In the genomic region with DNA sequence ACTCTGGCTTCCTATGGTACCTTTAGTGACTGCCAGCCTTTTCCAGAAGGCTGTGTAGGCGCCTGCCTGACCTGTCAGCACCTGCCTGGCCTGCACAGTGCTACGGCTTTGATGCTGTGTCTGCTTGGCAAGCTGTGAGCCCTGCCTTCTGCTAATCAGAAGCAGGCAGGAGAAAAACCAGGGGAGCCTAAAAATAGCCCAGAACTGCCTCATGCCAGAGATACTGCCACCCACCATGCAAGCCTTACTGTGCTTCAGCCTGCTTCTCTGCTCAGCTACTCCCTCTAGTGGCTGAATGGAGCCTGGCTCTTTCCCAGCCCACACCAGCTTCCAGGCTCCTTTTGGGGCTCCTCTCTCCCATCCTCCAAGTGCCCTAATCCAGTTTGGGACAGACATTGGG, we compare ENCODE assay signal across 8 mouse cellular contexts. TPM values are rescaled to one million over a fixed set of nuclear protein-coding genes. Genes with fewer than 3 reads are reported as not detected.
DNase-seq lines count a peak whose midpoint lies in the region; ATAC-seq lines count a peak whose summit lies in the region.

No protein-coding gene starts in this region.

- H3K4me3 ChIP-seq in hindbrain, embryonic 13.5 days = no peak overlapping the region

- no peaks in the 10 kb centered on the region for H3K4me1 ChIP-seq in hindbrain, embryonic 13.5 days (replicated peaks)

- WGBS in hindbrain, embryonic 13.5 days = 68% methylated on average over 2 of the region's 2 CpGs

- peak overlapping the region; percentile 29; the same call in 1 of the 2 replicates for H3K9ac ChIP-seq in hindbrain, embryonic 13.5 days

- ATAC-seq in hindbrain, embryonic 13.5 days (ENCODE audit: low FRiP score) = peak; percentile 65; the same call in 1 of the 2 replicates

- H3K27me3 ChIP-seq in hindbrain, embryonic 13.5 days = no peaks in the 10 kb centered on the region

- H3K36me3 ChIP-seq in hindbrain, embryonic 13.5 days = peaks cover 100% of the 10 kb centered on the region

- no peaks in the 10 kb centered on the region for H3K9me3 ChIP-seq in hindbrain, embryonic 13.5 days

- H3K4me2 ChIP-seq in hindbrain, embryonic 13.5 days = no peak overlapping the region

- peak; percentile 70 for DNase-seq in R1 (ENCODE audit: low read depth, low spot score)
- DNase-seq in cerebellum, postnatal 14 days = peak; percentile 97 to 98
- DNase-seq in frontal cortex, postnatal 25 days (ENCODE audit: low spot score in 2 of 2) = peak; percentile 76 to 85
- peak; percentile 84 for DNase-seq in layer of hippocampus, postnatal 36 days
- peak; percentile 83 for DNase-seq in lung, postnatal 14 days
- peak; percentile 45 for DNase-seq in retina, adult 2 months (ENCODE audit: low read depth, low spot score)
- peak; percentile 54 to 55 for DNase-seq in thymus, postnatal 36 days

- no peak overlapping the region for H3K27ac ChIP-seq in hindbrain, embryonic 13.5 days

RNA-seq across cellular contexts. Expression of gene Dot1l, which starts 19.5 kb away (rescaled TPM):
- polyA plus RNA-seq in hindbrain, embryonic 13.5 days (2015; fragmentation: Nextera tagmentation; extraction: Ambion mirVana) = 18.9 and 19.4 TPM in 2 replicates
- total RNA-seq in layer of hippocampus, postnatal 36 days (2021) = 10 to 100 TPM; 48.6 to 61.9 TPM

RNA-seq across cellular contexts. Expression of gene Sf3a2, which starts 23.4 kb away (rescaled TPM):
- polyA plus RNA-seq in hindbrain, embryonic 13.5 days (2015; fragmentation: Nextera tagmentation; extraction: Ambion mirVana) = 55.9 and 61.6 TPM in 2 replicates
- 10 to 100 TPM; 43.8 to 47.1 TPM for total RNA-seq in layer of hippocampus, postnatal 36 days (2021)

RNA-seq across cellular contexts. Expression of gene Plekhj1, which starts 23.9 kb away (rescaled TPM):
- 128 and 132 TPM in 2 replicates for polyA plus RNA-seq in hindbrain, embryonic 13.5 days (2015; fragmentation: Nextera tagmentation; extraction: Ambion mirVana)
- total RNA-seq in layer of hippocampus, postnatal 36 days (2021) = 10 to 100 TPM; 73.8 to 74.5 TPM

RNA-seq across cellular contexts. Expression of gene Amh, which starts 30.5 kb away (rescaled TPM):
- 0.22 TPM in 1 of 2 replicates, not detected in the other for polyA plus RNA-seq in hindbrain, embryonic 13.5 days (2015; fragmentation: Nextera tagmentation; extraction: Ambion mirVana)
- total RNA-seq in layer of hippocampus, postnatal 36 days (2021) = 1 to 10 TPM; 3.9 to 4.2 TPM

RNA-seq across cellular contexts. Expression of gene Ap3d1, which starts 32.5 kb away (rescaled TPM):
- polyA plus RNA-seq in hindbrain, embryonic 13.5 days (2015; fragmentation: Nextera tagmentation; extraction: Ambion mirVana) = 100 and 101 TPM in 2 replicates
- total RNA-seq in layer of hippocampus, postnatal 36 days (2021) = 100 to 1,000 TPM; 142 to 147 TPM

Comparison
In these comparisons a context has a peak if more than half of its experiments do, and no peak if none do; other contexts are left out.
1. DNase-seq: peak in every context shown above with its lines; median percentile 98 in cerebellum, postnatal 14 days; 84 in layer of hippocampus, postnatal 36 days; 83 in lung, postnatal 14 days; 80 in frontal cortex, postnatal 25 days; 70 in R1; 54 in thymus, postnatal 36 days; 45 in retina, adult 2 months.